Mouse (Mus musculus): ENCODE measurements around the gene Tagln2.
A peak's percentile ranks its signal among the peaks of the same experiment; 100 is the strongest.

Tagln2 gene

DNA sequence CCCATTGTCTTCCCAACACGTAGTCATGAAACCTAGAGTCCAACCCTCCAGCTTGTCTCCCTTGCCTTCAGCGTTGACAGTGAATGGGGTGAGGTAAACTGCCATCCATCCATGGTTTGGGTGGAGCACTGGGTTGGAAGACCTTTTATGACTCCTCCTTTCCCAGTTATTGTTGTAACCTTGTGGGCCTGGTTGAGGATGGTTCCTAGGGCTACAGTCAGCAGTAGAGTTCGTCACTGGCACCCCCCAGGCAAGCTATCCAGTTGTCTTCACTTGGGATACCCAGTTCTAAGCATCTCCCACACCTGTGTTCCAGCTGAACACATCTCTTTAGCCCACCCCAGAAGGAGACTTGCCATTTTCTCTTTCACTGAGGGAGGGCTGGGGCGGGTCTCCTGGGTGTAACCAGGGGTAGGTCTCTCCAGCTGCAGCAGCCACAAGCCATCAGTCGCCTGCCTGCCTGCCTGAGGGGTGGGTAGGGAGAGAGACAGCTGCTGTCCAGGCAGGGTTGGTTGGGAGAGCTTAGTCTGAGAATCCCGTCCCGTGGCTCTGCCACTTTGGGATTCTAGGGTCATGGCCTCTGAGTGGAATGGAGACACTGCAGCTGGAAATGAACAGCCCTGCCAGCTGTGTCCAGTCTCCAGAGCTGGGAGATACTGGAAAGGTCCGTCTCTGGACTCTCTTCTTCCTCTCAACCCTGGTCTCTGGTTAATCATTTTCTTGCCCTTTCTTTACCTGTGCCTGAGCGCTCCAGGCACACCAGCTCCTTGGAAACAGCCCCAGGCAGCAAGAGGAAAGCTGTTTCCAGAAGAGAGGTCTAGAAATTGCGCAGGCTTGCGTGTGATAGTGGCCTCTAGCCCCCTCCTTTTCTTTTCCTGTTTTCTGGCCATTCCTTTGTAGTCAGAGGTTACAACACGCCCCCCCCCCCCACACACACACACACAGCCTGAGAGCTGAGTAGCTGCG is 2.6 kb downstream of the Tagln2 start:
- no peak for DNase-seq (ENCODE audit: low spot score in 2 of 2)

- DNase-seq (ENCODE audit: low spot score in 2 of 2) = no peak
Measured at GRCm38 (mm10) chr1:172503111-172503997, 3.5 kb downstream of the Tagln2 start.

GRCm38 (mm10) chr1:172504756-172505155 is 4.9 kb downstream of the Tagln2 start:
- DNase-seq (ENCODE audit: low spot score in 2 of 2) = no peak

GRCm38 (mm10) chr1:172507001-172507400 is 7.2 kb downstream of the Tagln2 start:
- DNase-seq (ENCODE audit: low spot score in 2 of 2) = no peak

DNA sequence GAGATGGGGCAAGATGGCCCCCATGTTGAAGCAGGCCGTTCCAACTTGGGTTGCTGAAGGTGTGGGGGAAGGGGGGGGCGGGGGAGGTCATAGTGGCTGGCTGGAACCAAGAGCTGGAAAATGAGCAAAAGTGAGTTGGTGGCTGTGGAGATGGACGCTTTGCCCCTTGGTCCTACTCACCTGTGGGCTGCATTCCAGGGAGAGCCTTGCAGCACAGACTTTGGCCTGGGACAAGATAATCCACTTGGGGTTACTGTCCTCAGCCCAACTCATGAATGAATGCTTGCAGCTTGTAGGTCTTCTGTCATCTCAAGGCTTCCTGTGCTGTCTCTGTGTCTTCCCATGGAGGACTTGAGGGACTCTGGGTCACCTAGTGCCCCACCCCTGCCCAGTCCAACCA is 7.9 kb downstream of the Tagln2 start:
- DNase-seq (ENCODE audit: low spot score in 2 of 2) = no peak

- no peak for DNase-seq (ENCODE audit: low spot score in 2 of 2)
Measured at GRCm38 (mm10) chr1:172508172-172508571, 8.3 kb downstream of the Tagln2 start.

- no peak for DNase-seq (ENCODE audit: low spot score in 2 of 2)
Measured at GRCm38 (mm10) chr1:172509235-172509634, 9.4 kb downstream of the Tagln2 start.

DNA sequence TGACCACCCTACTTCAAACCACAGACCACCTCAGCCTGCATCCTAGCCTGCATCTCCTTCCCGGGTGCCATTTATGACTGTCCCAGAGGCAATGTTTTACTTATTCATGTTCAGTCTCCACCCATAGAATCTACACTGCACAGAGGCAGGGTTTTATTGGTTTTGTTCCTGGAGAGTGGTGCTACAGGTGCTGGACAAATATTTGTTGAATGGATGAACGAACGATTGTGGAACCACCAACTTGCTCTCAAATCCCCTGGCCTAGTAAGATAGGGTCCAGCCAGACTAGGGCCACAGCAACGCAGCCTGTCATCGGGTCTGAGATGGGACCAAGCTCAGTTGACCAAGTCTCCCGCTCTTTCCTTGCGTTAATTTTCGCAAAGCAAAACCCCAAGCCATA is 10.1 kb downstream of the Tagln2 start:
- DNase-seq (ENCODE audit: low spot score in 2 of 2) = no peak

GRCm38 (mm10) chr1:172510421-172510972 is 10.7 kb downstream of the Tagln2 start:
- no peak for DNase-seq (ENCODE audit: low spot score in 2 of 2)

DNA sequence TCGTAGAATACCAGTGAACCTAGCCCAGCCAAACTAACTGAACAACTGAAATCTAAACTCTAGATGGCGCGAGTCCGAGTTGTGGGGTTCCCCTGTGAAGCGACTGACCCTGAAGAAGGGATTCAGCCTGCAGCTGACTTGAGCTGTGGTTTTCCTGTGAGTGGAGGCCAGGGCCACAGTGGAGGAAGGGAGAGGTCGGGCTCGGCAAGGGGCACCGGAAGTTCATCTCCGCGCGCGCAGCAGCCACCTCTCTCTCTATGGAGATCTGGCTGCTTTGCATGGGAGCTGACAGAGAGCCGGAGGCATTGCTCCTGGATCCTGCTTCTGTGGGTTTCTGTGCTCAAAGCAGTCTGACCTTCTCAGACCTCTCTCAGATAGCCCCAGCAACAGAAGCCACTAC is 13.1 kb downstream of the Tagln2 start:
- peak; percentile 35 to 71 for DNase-seq (ENCODE audit: low spot score in 2 of 2)

GRCm38 (mm10) chr1:172513525-172514212 is 13.8 kb downstream of the Tagln2 start:
- peak; percentile 31 to 67 for DNase-seq (ENCODE audit: low spot score in 2 of 2)

- DNase-seq (ENCODE audit: low spot score in 2 of 2) = no peak
Measured at GRCm38 (mm10) chr1:172514213-172514529, 14.3 kb downstream of the Tagln2 start.

GRCm38 (mm10) chr1:172514551-172515268 is 14.9 kb downstream of the Tagln2 start:
- no peak for DNase-seq (ENCODE audit: low spot score in 2 of 2)

- DNase-seq (ENCODE audit: low spot score in 2 of 2) = no peak
Measured at GRCm38 (mm10) chr1:172515396-172515795, 15.5 kb downstream of the Tagln2 start.

DNA sequence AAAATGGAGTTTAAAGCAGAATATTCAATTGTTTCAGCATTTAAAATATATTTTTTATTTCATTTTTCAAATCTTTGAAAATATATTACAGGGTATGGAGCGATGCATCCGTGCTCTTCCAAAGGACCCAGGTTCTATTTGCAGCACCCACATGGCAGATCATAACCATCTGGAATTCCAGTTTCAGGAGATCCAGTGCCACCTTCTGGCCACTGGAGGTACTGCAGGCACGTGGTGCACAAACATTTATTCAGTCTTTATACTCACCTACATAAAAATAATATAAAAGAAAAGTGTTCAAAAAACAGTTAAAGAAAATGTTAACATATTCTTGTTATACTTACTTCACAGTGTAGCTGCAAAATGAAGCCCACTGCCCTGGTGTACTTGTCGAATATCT is 18.2 kb downstream of the Tagln2 start:
- DNase-seq (ENCODE audit: low spot score in 2 of 2) = no peak

DNA sequence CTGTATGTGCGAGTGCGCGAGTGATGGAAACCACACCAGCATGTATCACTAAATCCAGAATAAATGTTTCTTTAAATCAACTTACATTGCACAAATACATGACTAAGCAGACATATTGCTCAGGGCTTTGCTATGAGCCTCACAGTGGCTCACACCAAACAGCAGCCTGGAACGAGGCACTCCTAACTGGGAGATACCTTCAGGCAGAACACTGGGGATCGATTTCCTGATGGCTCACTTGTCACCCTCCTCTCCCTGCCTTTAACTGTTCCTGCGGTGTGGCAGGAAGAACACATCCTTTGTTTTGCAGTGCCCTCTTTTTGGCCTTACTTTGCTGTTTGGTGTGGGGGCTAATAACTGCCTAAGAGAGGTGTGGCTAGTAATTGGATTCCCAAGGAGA is 19.8 kb downstream of the Tagln2 start:
- DNase-seq (ENCODE audit: low spot score in 2 of 2) = no peak

DNA sequence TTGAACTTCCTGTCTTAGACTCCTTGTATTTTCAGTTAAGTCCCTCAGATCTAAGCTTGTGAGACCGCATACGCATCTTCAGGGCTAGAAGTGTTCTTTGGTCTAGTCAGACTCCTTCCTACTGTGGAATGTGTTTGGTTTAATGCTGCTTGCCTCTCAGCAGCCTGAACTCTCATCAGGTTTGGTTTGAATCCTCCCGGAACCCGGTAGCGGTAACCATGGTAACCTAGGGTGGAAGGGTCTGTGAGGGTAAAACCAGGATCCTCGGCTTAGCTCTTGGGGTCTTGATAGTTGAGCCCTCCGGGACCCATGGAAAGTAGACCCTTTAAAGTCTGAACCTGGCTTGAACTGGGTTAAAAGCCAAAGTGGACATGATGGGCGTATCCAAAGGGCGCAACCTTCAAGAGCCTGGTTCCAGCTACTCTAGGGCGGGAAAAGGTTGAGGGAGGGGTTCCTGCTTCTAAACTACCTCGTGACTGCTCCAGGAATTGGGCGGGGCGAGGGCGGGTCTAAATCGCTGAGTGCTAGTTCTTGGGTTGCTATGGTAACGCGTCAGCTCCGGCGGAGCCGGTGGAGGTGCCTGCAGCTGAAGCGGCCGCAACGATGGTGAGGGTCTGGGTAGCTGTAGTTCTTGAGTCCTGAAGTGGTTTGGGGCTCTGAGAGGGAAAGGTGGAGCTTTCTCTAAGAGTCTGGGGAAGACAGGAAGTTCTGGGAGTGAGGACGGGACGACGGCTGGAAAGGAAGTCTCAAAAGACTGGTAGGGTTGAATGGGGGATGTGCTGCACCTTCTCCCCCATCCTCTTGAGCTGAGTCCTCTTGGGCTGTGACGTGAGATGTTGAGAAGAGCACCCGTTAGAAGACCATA is 21.0 kb downstream of the Tagln2 start, which contains the start of gene Cfap45:
TSS of gene Cfap45 (plus strand) at position 226 of the 865 bp plus-strand sequence.
- DNase-seq (ENCODE audit: low spot score in 2 of 2) = peak; percentile 37 to 74

DNA sequence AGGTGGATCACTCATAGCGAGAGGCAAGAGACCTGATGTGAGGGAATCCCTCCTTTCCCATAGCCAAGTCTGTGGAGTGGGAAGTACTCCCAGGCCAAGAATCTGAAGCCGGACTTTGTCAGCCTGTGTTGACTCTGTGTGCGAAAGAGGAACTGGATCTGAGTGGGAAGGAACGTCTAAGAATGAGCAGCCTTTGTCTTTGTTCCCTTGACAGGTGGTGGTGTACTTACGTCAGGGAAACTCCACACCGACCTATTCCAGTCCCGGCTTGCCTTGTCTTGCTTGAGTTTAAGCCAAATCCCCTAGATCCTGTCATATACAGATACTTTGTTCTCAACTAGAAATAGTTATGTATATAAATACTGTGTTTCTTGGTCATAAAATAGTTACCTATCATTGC is 22.7 kb downstream of the Tagln2 start:
- no peak for DNase-seq (ENCODE audit: low spot score in 2 of 2)

DNA sequence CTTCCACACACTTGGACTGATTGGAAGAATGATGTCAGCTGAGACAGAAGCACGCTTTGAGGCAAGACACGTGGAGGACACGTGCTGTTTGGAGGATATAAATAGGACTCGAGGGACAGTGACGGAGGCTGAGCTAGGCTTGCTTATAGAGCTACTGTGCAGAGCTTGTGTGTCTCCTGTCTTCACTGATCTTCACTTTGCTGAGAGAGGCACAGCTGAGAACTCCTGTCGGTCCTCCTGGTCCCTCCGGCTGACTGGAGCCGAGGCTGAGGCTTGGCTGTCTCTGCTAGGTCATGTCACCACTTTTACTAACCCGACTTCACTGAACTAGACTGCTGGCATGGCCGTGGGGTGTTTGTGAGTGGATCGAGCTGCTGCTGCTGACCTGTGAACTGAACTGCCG is 23.9 kb downstream of the Tagln2 start:
- no peak for DNase-seq (ENCODE audit: low spot score in 2 of 2)
